Mouse (Mus musculus) ES-Bruce4 (cell line): ENCODE data around the gene Kcnj15. TPM values are rescaled to one million over a fixed set of nuclear protein-coding genes. Genes with fewer than 3 reads are reported as not detected.

Source experiments
- H3K27ac ChIP-seq: 2 replicates; pipeline ENCODE4 v1.5.1; 2012; ENCODE audit warnings: low read length, inconsistent platforms; ENCODE audit not compliant: insufficient read depth
- H3K27me3 ChIP-seq: 2 replicates; pipeline ENCODE4 v1.6.1; 2012; ENCODE audit warnings: mild to moderate bottlenecking, low read length, inconsistent platforms; ENCODE audit not compliant: control insufficient read depth, poor library complexity, insufficient read depth, severe bottlenecking
- H3K36me3 ChIP-seq: 2 replicates; pipeline ENCODE4 v1.6.1; 2012; ENCODE audit warnings: inconsistent platforms, mild to moderate bottlenecking, low read length, moderate library complexity; ENCODE audit not compliant: control insufficient read depth, poor library complexity, insufficient read depth, severe bottlenecking
- H3K4me1 ChIP-seq: one replicate; pipeline ENCODE4 v1.8.1; 2011; ENCODE audit warnings: low read length; ENCODE audit not compliant: control insufficient read depth, insufficient read depth
- H3K4me3 ChIP-seq: 2 replicates; pipeline ENCODE4 v1.5.1; 2011; ENCODE audit warnings: low read depth, mild to moderate bottlenecking, low read length
- H3K9ac ChIP-seq: 2 replicates; pipeline ENCODE4 v1.6.1; 2012; ENCODE audit warnings: low read depth, mild to moderate bottlenecking, inconsistent platforms; ENCODE audit not compliant: poor library complexity, severe bottlenecking
- H3K9me3 ChIP-seq: replicated peaks from 2 replicates; pipeline ENCODE4 v1.6.1; 2012; ENCODE audit warnings: mild to moderate bottlenecking, low read length, inconsistent platforms; ENCODE audit not compliant: control insufficient read depth, poor library complexity, insufficient read depth, severe bottlenecking
- CTCF ChIP-seq: IDR thresholded peaks from one replicate; pipeline ENCODE4 v1.8.1; 2011; ENCODE audit warnings: low read depth, low read length
- EP300 ChIP-seq: IDR thresholded peaks from 2 replicates; pipeline ENCODE4 v1.6.1; 2011; ENCODE audit warnings: low read depth, low read length; ENCODE audit not compliant: insufficient read depth
- POLR2A ChIP-seq: IDR thresholded peaks from one replicate; pipeline ENCODE4 v1.8.1; 2011; ENCODE audit warnings: low read length; ENCODE audit not compliant: insufficient read depth
- polyA plus RNA-seq: library from polyadenylated mRNA; stranded (reverse); fragments of >200 nt; gene quantifications from 2 replicates; pipeline ENCODE4 v1.2.4, GENCODE M21; 2011; ENCODE audit warnings: low read depth; ENCODE audit not compliant: missing spikeins, insufficient read depth, insufficient read length

Gene Kcnj15
- polyA plus RNA-seq, 1 experiment = 0.91 TPM

DNA sequence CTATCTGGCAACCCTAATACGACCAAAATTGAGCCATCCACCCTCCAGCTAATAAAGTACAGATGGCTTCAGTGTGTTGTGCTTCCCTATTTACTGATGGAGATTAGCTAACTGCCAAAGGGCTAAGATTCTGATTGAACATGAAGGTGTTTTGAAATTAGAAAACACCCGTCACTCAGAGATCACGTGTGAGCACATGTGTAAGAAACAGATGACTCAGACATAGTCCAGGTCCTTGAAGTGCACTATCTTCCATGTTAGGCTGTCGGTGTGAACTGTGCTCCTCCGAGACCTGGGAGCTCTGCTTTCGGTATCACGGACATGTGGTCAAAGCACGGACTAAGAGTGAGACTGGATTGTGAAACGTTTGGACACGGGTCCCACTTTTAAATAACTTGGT is 26.0 kb downstream of the Kcnj15 start:
- Histone ChIP-seq H3K9me3 (no peaks in the 10 kb centered on the region), H3K36me3 (no peaks in the 10 kb centered on the region), H3K27ac (no peak overlapping the region), H3K4me3 (no peak overlapping the region), H3K4me1 (no peaks in the 10 kb centered on the region), H3K27me3 (no peaks in the 10 kb centered on the region), H3K9ac (no peak overlapping the region)
- no peak for TF ChIP-seq CTCF
- no peak for TF ChIP-seq EP300
- TF ChIP-seq POLR2A = no peak

- H3K9me3 ChIP-seq = no peaks in the 10 kb centered on the region
- H3K27me3 ChIP-seq = no peaks in the 10 kb centered on the region
- no peak overlapping the region for H3K4me3 ChIP-seq
- H3K36me3 ChIP-seq = no peaks in the 10 kb centered on the region
- H3K4me1 ChIP-seq = no peaks in the 10 kb centered on the region
- no peak overlapping the region for H3K27ac ChIP-seq
- no peak overlapping the region for H3K9ac ChIP-seq
- TF ChIP-seq EP300 (no peak), CTCF (no peak), POLR2A (no peak)
Measured at GRCm38 (mm10) chr16:95284085-95284727, 26.8 kb downstream of the Kcnj15 start.

GRCm38 (mm10) chr16:95285043-95285442 is 27.7 kb downstream of the Kcnj15 start:
- Histone ChIP-seq H3K4me3 (no peak overlapping the region), H3K9ac (no peak overlapping the region), H3K9me3 (no peaks in the 10 kb centered on the region), H3K27me3 (no peaks in the 10 kb centered on the region), H3K36me3 (no peaks in the 10 kb centered on the region), H3K27ac (no peak overlapping the region), H3K4me1 (no peaks in the 10 kb centered on the region)
- TF ChIP-seq EP300 (no peak), POLR2A (no peak), CTCF (no peak)

GRCm38 (mm10) chr16:95285767-95286166 is 28.4 kb downstream of the Kcnj15 start:
- Histone ChIP-seq H3K9me3 (no peaks in the 10 kb centered on the region; the same call in 1 of the 2 replicates), H3K27ac (no peak overlapping the region), H3K9ac (no peak overlapping the region), H3K4me1 (no peaks in the 10 kb centered on the region), H3K27me3 (no peaks in the 10 kb centered on the region), H3K36me3 (no peaks in the 10 kb centered on the region), H3K4me3 (no peak overlapping the region)
- TF ChIP-seq EP300 = no peak

- Histone ChIP-seq H3K36me3 (no peaks in the 10 kb centered on the region), H3K4me1 (no peaks in the 10 kb centered on the region), H3K27me3 (no peaks in the 10 kb centered on the region), H3K4me3 (no peak overlapping the region), H3K9ac (no peak overlapping the region), H3K27ac (no peak overlapping the region), H3K9me3 (no peaks in the 10 kb centered on the region; the same call in 1 of the 2 replicates)
- TF ChIP-seq EP300 (no peak), POLR2A (no peak), CTCF (no peak)
Measured at GRCm38 (mm10) chr16:95287656-95288055, 30.3 kb downstream of the Kcnj15 start.

- Histone ChIP-seq H3K27ac (no peak overlapping the region), H3K27me3 (no peaks in the 10 kb centered on the region), H3K9ac (no peak overlapping the region), H3K4me3 (no peak overlapping the region), H3K36me3 (no peaks in the 10 kb centered on the region), H3K9me3 (no peaks in the 10 kb centered on the region; the same call in 1 of the 2 replicates), H3K4me1 (no peaks in the 10 kb centered on the region)
- TF ChIP-seq POLR2A (no peak), CTCF (no peak), EP300 (no peak)
Measured at GRCm38 (mm10) chr16:95289375-95289774, 32.0 kb downstream of the Kcnj15 start.
